Mouse (Mus musculus) spleen, adult 2 months (tissue): ENCODE results near the gene Nxn.

Experiments used
- CTCF ChIP-seq: fragments of 200-500 bp; IDR thresholded peaks from 2 replicates; pipeline ENCODE4 v1.5.1; 2011; ENCODE audit warnings: mild to moderate bottlenecking, inconsistent platforms; ENCODE audit not compliant: insufficient read depth, insufficient read length, insufficient replicate concordance; ENCODE audit errors: extremely low read depth
- POLR2A ChIP-seq: fragments of 200-500 bp; IDR thresholded peaks from 2 replicates; pipeline ENCODE4 v1.6.1; 2011; ENCODE audit warnings: low read depth, low read length, inconsistent platforms

DNA sequence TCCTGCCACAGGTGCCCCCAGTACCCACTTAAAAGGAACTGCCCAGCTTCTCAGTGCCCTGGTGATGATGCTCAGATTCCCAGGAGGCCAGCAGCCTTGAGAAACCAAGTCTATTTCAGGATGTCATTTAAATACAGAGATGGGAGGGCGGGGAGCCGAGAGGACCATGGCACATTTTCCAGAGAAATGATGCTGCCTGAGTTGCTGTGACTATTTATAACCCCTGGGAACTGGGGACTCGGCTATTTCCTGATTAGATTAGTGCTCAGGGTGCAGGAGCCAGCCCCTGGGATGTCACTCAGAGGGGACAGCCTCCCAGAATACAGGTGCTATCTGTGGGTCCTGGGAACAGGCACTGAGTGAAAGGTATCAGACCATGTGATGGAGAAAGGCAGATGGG lies 28.8 kb upstream of the Nxn start:
- TF ChIP-seq POLR2A, result no peak
- no peak for TF ChIP-seq CTCF
